Mouse (Mus musculus) stomach, embryonic 16.5 days (tissue): ENCODE data around the gene Thy1. TPM values are rescaled to one million over a fixed set of nuclear protein-coding genes. Genes with fewer than 3 reads are reported as not detected.

Experiments
- ATAC-seq: fragments of 200-750 bp; cut with Nextera tagmentation; 2 replicates; pipeline ENCODE4 v1.8.0; 2017; ENCODE audit warnings: moderate number of reproducible peaks, moderate TSS enrichment; ENCODE audit not compliant: insufficient read depth, low FRiP score
- H3K27ac ChIP-seq: fragments of 300-500 bp; sonication (generic); 2 replicates; pipeline ENCODE4 v1.5.1; 2014; ENCODE audit warnings: low read length
- H3K27me3 ChIP-seq: fragments of 300-500 bp; sonication (generic); 2 replicates; pipeline ENCODE4 v1.6.1; 2014; ENCODE audit warnings: low read length, control low read depth, mixed read lengths; ENCODE audit not compliant: control insufficient read depth, insufficient read depth
- H3K36me3 ChIP-seq: fragments of 300-500 bp; sonication (generic); 2 replicates; pipeline ENCODE4 v1.6.1; 2014; ENCODE audit warnings: low read length; ENCODE audit not compliant: control insufficient read depth, insufficient read depth
- H3K4me1 ChIP-seq: fragments of 300-500 bp; sonication (generic); 2 replicates; pipeline ENCODE4 v1.6.1; 2014; ENCODE audit warnings: low read length, control low read depth, mixed read lengths; ENCODE audit not compliant: control insufficient read depth, insufficient read depth
- H3K4me2 ChIP-seq: fragments of 300-500 bp; sonication (generic); 2 replicates; pipeline ENCODE4 v1.6.1; 2014; ENCODE audit warnings: low read depth, low read length, mixed read lengths
- H3K4me3 ChIP-seq: fragments of 300-500 bp; sonication (generic); replicated peaks from 2 replicates; pipeline ENCODE4 v1.5.1; 2014; ENCODE audit warnings: mild to moderate bottlenecking, low read length
- H3K9ac ChIP-seq: fragments of 300-500 bp; sonication (generic); 2 replicates; pipeline ENCODE4 v1.6.1; 2014; ENCODE audit warnings: low read length
- H3K9me3 ChIP-seq: fragments of 300-500 bp; sonication (generic); replicated peaks from 2 replicates; pipeline ENCODE4 v1.6.1; 2016; ENCODE audit warnings: low read length, control low read depth; ENCODE audit not compliant: control insufficient read depth
- WGBS: fragments of 180-500 bp; shearing (Covaris S2); extraction: QIAGEN DNeasy Blood & Tissue Kit; methylation state at CpG from one replicate; pipeline ENCODE4 v1.1.7; 2014; 5-methylcytosine and 5-hydroxymethylcytosine counted together
- polyA plus RNA-seq: library from polyadenylated mRNA; unstranded; fragments of >200 nt; fragmentation: Nextera tagmentation; extraction: Ambion mirVana; gene quantifications from 2 replicates; pipeline ENCODE4 v1.2.1, GENCODE M21; 2015

The Thy1 gene
- polyA plus RNA-seq, 1 experiment from 2014 or later: 2.0 TPM

DNA sequence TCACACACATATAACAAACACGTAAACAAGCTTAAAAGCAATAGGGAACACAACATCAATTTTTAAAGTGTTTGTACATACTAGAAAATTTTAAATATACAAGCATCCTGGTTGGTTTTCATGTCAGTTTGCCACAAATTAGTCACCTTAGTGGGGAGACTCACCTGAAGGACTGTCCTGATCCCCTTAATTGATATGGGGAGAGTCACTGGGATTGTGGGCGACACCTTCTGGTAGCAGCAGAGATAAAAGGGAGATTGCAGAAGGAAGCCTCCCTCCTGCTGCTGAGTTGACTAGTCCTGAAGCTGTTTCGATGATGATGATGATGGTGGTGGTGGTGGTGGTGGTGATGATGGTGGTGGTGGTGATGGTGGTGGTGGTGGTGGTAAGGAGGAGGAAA, 9.7 kb downstream of the Thy1 start:
- Histone ChIP-seq H3K4me2 (no peak overlapping the region), H3K27ac (no peak overlapping the region), H3K4me1 (no peaks in the 10 kb centered on the region; the same call in 1 of the 2 replicates), H3K9me3 (no peaks in the 10 kb centered on the region), H3K4me3 (no peak overlapping the region), H3K27me3 (no peaks in the 10 kb centered on the region), H3K36me3 (no peaks in the 10 kb centered on the region), H3K9ac (no peak overlapping the region)
- WGBS: 61% methylated on average over 3 of the region's 3 CpGs
- ATAC-seq: no peak

DNA sequence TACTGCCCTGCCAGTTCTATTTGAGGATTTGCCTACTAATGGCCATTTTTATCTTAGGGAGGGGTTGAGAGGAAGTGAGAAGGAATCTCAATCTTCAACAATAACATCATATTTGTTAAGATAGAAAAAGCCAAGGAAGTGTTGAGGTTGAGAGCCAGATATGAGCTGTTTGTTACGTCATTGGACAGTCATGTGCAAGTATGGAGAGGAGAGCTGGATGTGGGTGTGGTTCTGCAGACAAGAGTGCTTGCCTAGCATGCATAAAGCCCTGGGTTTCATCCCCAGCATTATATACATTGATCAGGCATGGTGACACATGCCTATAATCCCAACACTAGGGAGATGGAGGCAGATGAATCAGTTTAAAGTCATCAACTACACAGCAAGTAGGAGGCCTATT, 10.8 kb downstream of the Thy1 start:
- H3K9ac ChIP-seq: no peak overlapping the region
- no peak for ATAC-seq
- H3K27ac ChIP-seq: no peak overlapping the region
- H3K4me1 ChIP-seq: no peaks in the 10 kb centered on the region; the same call in 1 of the 2 replicates
- H3K4me3 ChIP-seq: no peak overlapping the region
- H3K4me2 ChIP-seq: no peak overlapping the region
- no peaks in the 10 kb centered on the region for H3K9me3 ChIP-seq
- no peaks in the 10 kb centered on the region for H3K36me3 ChIP-seq
- 62% methylated on average over 1 of the region's 1 CpGs for WGBS
- no peaks in the 10 kb centered on the region for H3K27me3 ChIP-seq

DNA sequence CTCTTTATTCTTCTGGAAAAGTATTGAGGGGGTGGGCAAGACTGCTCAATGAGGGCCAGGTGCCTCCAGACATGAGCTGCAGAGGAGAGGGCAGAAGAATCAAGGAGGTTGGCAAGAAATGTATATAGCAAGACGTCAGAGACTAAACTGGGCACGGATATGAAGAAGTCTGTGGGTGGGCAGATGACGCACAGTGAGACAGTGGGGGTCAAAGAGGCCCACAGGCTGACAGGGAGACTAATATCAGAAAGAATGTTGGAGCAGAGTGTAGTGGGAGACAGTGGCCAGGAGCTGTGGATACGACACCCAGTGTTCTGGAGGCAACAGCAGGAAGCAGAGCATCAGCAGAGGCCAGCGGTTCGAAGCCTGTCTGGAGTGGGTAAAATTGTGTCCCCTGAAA, 15.4 kb downstream of the Thy1 start:
- no peaks in the 10 kb centered on the region for H3K9me3 ChIP-seq
- no peak overlapping the region for H3K9ac ChIP-seq
- H3K4me3 ChIP-seq: no peak overlapping the region
- no peak overlapping the region for H3K4me2 ChIP-seq
- 76% methylated on average over 6 of the region's 6 CpGs for WGBS
- no peaks in the 10 kb centered on the region for H3K36me3 ChIP-seq
- H3K27ac ChIP-seq: no peak overlapping the region
- H3K4me1 ChIP-seq: no peaks in the 10 kb centered on the region
- ATAC-seq: no peak
- H3K27me3 ChIP-seq: no peaks in the 10 kb centered on the region

DNA sequence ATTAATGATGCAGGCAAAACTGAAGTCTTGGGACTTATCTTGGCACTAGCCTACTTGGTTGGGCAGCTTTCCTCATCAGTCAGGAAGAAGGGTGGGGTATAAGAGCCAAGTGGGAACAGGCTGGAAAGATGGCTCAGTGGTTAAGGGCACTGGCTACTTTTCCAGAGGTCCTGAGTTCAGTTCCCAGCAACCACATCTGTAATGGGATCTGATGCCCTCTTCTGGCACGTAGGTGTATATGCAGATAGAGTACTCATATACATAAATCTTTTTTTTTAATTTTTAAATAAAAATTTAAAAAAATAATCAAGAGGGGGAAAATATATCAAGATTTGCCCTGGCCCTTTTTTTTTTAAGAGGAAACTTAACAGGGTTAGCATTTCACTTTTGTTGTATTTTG, 22.0 kb downstream of the Thy1 start:
- WGBS: 29% methylated on average over 1 of the region's 1 CpGs
- ATAC-seq: no peak

DNA sequence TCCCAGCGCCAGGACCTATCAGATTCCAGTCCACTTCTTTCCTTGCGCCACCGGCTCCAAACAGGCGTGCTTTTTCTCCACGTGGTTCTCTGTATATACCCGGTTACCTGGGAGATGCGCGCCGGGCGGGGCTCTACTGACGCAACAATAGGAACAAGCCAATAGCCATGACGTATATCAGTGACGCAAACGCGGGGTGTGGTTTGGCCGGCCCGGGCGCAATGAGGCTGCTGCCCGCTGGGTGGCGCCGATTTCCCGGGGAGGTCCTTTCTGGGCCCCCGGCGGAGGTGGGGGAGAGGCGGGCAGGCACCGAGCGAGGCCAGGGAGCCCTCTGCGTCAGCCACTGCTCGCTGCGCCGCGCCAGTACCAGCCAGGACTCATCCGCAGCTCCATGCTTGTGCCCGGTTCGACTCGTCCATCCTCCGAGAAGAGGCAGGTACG, 23.6 kb downstream of the Thy1 start, which contains the start of gene Usp2:
Usp2 (plus strand) TSS at position 237 of the 441 bp plus-strand sequence.
- H3K9me3 ChIP-seq: no peaks in the 10 kb centered on the region
- ATAC-seq: peak; percentile 98
- no peaks in the 10 kb centered on the region for H3K36me3 ChIP-seq
- H3K9ac ChIP-seq: peak within 1 kb of the TSS; percentile 68
- under 1% methylated on average over 38 of the region's 38 CpGs for WGBS
- H3K4me1 ChIP-seq: peaks cover 12% of the 10 kb centered on the region
- H3K27me3 ChIP-seq: no peaks in the 10 kb centered on the region
- H3K27ac ChIP-seq: no peak within 1 kb of the TSS
- peak within 1 kb of the TSS; percentile 76 for H3K4me2 ChIP-seq
- peak within 1 kb of the TSS; percentile 47 for H3K4me3 ChIP-seq

More for the DNA sequence above, 22.0 kb downstream of the Thy1 start:
- no peak overlapping the region for H3K4me2 ChIP-seq
- no peaks in the 10 kb centered on the region for H3K36me3 ChIP-seq
- no peak overlapping the region for H3K27ac ChIP-seq
- H3K4me1 ChIP-seq: no peaks in the 10 kb centered on the region
- H3K9me3 ChIP-seq: no peaks in the 10 kb centered on the region
- no peak overlapping the region for H3K9ac ChIP-seq
- no peaks in the 10 kb centered on the region for H3K27me3 ChIP-seq
- H3K4me3 ChIP-seq: no peak overlapping the region

DNA sequence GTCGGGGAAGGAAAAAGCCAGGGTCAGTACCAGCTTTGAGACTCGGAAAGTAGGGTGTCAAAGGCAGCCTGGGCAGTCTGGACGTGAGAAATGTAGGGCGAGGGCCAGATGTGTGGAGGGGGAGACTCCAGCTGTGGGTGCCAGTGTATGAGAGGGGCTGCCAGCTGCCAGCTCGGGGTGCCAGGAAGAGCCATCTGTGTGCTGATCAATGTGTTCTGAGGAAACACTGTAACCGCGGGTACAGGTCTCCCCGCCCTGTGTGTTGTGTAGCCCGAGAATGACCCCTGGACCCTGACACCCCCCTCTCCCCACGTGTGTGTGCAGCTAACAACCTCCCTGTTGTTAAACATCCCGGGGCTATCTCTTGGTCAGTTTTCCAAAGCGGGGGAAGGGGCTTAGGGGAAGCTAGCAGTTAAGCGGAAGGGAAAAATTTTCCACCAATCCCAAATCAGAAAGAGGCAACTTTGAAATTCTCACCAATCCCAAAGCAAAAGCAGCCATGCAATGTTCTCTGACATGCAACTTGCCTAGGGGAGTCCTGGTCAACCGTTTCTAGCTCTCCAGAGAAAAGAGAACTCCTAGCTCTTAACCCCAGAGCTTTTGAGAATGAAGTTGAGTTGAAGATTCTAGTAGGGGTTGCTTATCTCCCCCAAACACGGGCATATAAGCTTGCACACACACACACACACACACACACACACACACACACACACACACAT, 24.2 kb downstream of the Thy1 start:
- Histone ChIP-seq H3K4me3 (peak overlapping the region; percentile 47), H3K9ac (peak overlapping the region; percentile 68), H3K9me3 (no peaks in the 10 kb centered on the region), H3K27ac (no peak overlapping the region), H3K4me1 (peaks cover 18% of the 10 kb centered on the region), H3K36me3 (no peaks in the 10 kb centered on the region), H3K4me2 (peak overlapping the region; percentile 76), H3K27me3 (no peaks in the 10 kb centered on the region)
- peak; percentile 9; the same call in 1 of the 2 replicates for ATAC-seq
- 5% methylated on average over 15 of the region's 15 CpGs for WGBS

DNA sequence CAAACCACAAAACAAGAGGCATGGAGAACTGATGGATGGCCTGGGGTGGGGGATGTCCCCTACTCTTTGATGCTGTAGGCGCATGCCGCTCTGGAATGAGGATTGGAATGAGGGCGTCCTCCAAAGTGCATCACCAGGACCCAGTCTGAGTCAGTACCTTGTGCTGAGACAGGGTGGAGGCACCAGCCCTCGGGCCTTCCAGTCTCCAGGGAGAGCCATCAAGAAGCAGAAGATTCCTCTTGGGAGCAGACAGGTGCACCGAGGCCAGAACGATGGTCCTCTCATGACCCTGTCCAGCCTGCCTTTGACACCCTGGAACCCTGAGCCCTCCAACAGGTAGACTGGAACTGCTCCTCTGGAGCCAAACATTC, 24.8 kb downstream of the Thy1 start:
- Histone ChIP-seq H3K4me1 (peaks cover 23% of the 10 kb centered on the region), H3K27me3 (no peaks in the 10 kb centered on the region), H3K4me3 (no peak overlapping the region), H3K36me3 (no peaks in the 10 kb centered on the region), H3K9me3 (no peaks in the 10 kb centered on the region), H3K9ac (no peak overlapping the region), H3K4me2 (peak overlapping the region; percentile 7; the same call in 1 of the 2 replicates), H3K27ac (no peak overlapping the region)
- WGBS: 75% methylated on average over 6 of the region's 6 CpGs
- no peak for ATAC-seq

DNA sequence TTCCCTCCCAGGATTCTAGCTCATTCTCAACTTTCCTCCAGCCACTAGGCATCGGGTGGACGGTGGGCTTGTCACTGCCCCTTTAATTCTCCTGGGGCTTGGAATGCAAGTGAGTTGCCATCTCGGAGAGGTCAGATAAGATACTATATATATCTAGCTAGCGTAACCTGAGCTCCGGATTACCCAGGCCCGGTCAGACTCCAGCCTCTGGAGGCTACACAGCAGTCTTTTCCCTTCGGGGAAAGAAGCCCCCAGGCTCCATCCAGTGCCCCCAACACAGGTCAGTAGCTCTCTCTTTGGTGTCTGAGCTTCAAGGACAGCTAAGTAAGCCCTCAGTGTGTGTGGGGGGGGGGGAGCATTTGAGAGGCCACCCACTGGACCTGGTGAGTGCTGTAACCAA, 26.1 kb downstream of the Thy1 start:
- Histone ChIP-seq H3K4me1 (peaks cover 23% of the 10 kb centered on the region), H3K4me3 (no peak overlapping the region), H3K27ac (no peak overlapping the region), H3K36me3 (no peaks in the 10 kb centered on the region), H3K4me2 (no peak overlapping the region), H3K9ac (no peak overlapping the region; the same call in 1 of the 2 replicates), H3K27me3 (no peaks in the 10 kb centered on the region), H3K9me3 (no peaks in the 10 kb centered on the region)
- 22% methylated on average over 7 of the region's 7 CpGs for WGBS
- ATAC-seq: no peak

DNA sequence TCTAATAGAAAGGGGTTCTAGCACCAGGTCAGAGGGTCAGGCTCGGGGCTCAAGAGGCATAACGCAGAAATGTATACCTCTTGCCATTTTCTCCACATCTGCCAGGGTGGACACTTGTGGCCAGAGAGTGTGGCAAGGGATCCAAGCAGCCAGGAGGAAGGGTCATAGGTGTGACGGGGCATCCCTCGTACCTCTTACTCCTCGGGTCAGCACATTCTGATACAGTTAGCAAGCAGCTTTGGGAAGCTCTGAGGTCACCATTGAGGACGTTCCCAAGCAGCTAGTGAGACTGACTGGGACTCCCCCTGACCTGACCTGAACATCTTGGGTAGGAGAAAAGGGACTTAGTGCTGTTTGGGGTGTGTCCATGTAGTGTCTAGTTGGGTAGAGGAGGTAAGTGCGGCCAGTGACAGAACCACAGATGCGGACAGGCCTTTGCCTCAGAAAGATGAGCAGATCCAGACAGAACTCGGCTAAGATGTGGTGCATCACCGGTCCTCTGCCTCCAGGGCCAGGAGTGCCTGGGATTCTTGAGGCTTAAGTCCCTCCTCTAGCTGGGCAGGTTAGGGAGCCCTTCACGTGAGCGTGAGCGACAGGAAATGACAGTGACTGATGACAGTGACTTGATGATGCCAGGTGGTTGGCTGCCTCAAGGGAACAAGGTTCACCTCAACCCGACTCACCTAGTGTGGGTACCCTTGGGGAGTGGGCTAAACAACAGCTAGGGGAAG, 27.1 kb downstream of the Thy1 start:
- no peak overlapping the region for H3K4me3 ChIP-seq
- peaks cover 23% of the 10 kb centered on the region for H3K4me1 ChIP-seq
- ATAC-seq: no peak
- H3K27me3 ChIP-seq: no peaks in the 10 kb centered on the region
- H3K9ac ChIP-seq: 0 out of 2 replicates have a peak overlapping the region, but pooled peaks have one; percentile 5
- no peak overlapping the region for H3K27ac ChIP-seq
- 59% methylated on average over 14 of the region's 14 CpGs for WGBS
- H3K9me3 ChIP-seq: no peaks in the 10 kb centered on the region
- no peaks in the 10 kb centered on the region for H3K36me3 ChIP-seq
- H3K4me2 ChIP-seq: no peak overlapping the region
